Mouse (Mus musculus) heart, embryonic 12.5 days (tissue): Measurements from ENCODE around the gene Bad. TPM values are rescaled to one million over a fixed set of nuclear protein-coding genes. Genes with fewer than 3 reads are reported as not detected.

Experiments
- ATAC-seq: fragments of 200-750 bp; cut with Nextera tagmentation; 2 replicates; pipeline ENCODE4 v1.8.0; 2017; ENCODE audit warnings: moderate TSS enrichment, moderate library complexity; ENCODE audit not compliant: insufficient number of reproducible peaks, low FRiP score
- H3K27ac ChIP-seq: fragments of 300-500 bp; sonication (generic); 2 replicates; pipeline ENCODE4 v1.5.1; 2016; ENCODE audit warnings: mild to moderate bottlenecking, moderate library complexity; ENCODE audit not compliant: poor library complexity, severe bottlenecking
- H3K27me3 ChIP-seq: fragments of 300-500 bp; sonication (generic); replicated peaks from 2 replicates; pipeline ENCODE4 v1.6.1; 2016; ENCODE audit warnings: mild to moderate bottlenecking, moderate library complexity
- H3K36me3 ChIP-seq: fragments of 300-500 bp; sonication (generic); 2 replicates; pipeline ENCODE4 v1.6.1; 2016; ENCODE audit warnings: mild to moderate bottlenecking, moderate library complexity
- H3K4me1 ChIP-seq: fragments of 300-500 bp; sonication (generic); replicated peaks from 2 replicates; pipeline ENCODE4 v1.6.1; 2016; ENCODE audit warnings: mild to moderate bottlenecking
- H3K4me2 ChIP-seq: fragments of 300-500 bp; sonication (generic); 2 replicates; pipeline ENCODE4 v1.6.1; 2016; ENCODE audit warnings: mild to moderate bottlenecking, moderate library complexity
- H3K4me3 ChIP-seq: fragments of 300-500 bp; sonication (generic); 2 replicates; pipeline ENCODE4 v1.5.1; 2016; ENCODE audit warnings: mild to moderate bottlenecking
- H3K9ac ChIP-seq: fragments of 300-500 bp; sonication (generic); 2 replicates; pipeline ENCODE4 v1.6.1; 2016; ENCODE audit warnings: mild to moderate bottlenecking, moderate library complexity
- H3K9me3 ChIP-seq: fragments of 300-500 bp; sonication (generic); replicated peaks from 2 replicates; pipeline ENCODE4 v1.6.1; 2016; ENCODE audit warnings: mild to moderate bottlenecking, moderate library complexity
- whole genome bisulfite sequencing: fragments of 180-500 bp; shearing (Covaris S2); methylation state at CpG from one replicate; pipeline ENCODE4 v1.1.7; 2016; 5-methylcytosine and 5-hydroxymethylcytosine counted together
- polyA plus RNA-seq: library from polyadenylated mRNA; unstranded; fragments of >200 nt; fragmentation: Nextera tagmentation; extraction: Ambion mirVana; gene quantifications from 2 replicates; pipeline ENCODE4 v1.2.1, GENCODE M21; 2016

The Bad gene
- polyA plus RNA-seq, 1 experiment from 2014 or later, result 54.5 TPM

GRCm38 (mm10) chr19:6916496-6916895 is 25.2 kb upstream of the Bad start:
- no peaks in the 10 kb centered on the region for H3K9me3 ChIP-seq
- H3K27ac ChIP-seq, result no peak overlapping the region
- peaks cover 44% of the 10 kb centered on the region for H3K36me3 ChIP-seq
- 84% methylated on average over 4 of the region's 4 CpGs for WGBS
- no peak overlapping the region for H3K9ac ChIP-seq
- no peaks in the 10 kb centered on the region for H3K27me3 ChIP-seq
- peaks cover 38% of the 10 kb centered on the region for H3K4me1 ChIP-seq
- ATAC-seq, result no peak
- no peak overlapping the region for H3K4me2 ChIP-seq
- H3K4me3 ChIP-seq, result no peak overlapping the region

- Histone ChIP-seq H3K9me3 (no peaks in the 10 kb centered on the region), H3K4me3 (no peak overlapping the region), H3K4me2 (no peak overlapping the region), H3K4me1 (peaks cover 44% of the 10 kb centered on the region), H3K27ac (no peak overlapping the region), H3K36me3 (peaks cover 26% of the 10 kb centered on the region), H3K9ac (no peak overlapping the region), H3K27me3 (peaks cover 3% of the 10 kb centered on the region)
- WGBS, result 90% methylated on average over 4 of the region's 4 CpGs
- no peak for ATAC-seq
These were observed 23.3 kb upstream of the Bad start for GRCm38 (mm10) chr19:6918321-6918720.

- peaks cover 6% of the 10 kb centered on the region for H3K27me3 ChIP-seq
- peaks cover 44% of the 10 kb centered on the region for H3K4me1 ChIP-seq
- H3K27ac ChIP-seq, result no peak overlapping the region
- no peak overlapping the region for H3K4me3 ChIP-seq
- H3K36me3 ChIP-seq, result peaks cover 15% of the 10 kb centered on the region
- H3K9ac ChIP-seq, result no peak overlapping the region
- ATAC-seq, result no peak
- H3K9me3 ChIP-seq, result no peaks in the 10 kb centered on the region
- peak overlapping the region; percentile 90; the same call in 1 of the 2 replicates for H3K4me2 ChIP-seq
These were observed 22.2 kb upstream of the Bad start for GRCm38 (mm10) chr19:6919431-6919830.

- no peak for ATAC-seq
These were observed 21.6 kb upstream of the Bad start for GRCm38 (mm10) chr19:6919876-6920740.

GRCm38 (mm10) chr19:6920741-6921636 is 20.7 kb upstream of the Bad start:
- 3% methylated on average over 46 of the region's 48 CpGs for WGBS
- no peak for ATAC-seq

More at GRCm38 (mm10) chr19:6919876-6920740, 21.6 kb upstream of the Bad start:
- peaks cover 49% of the 10 kb centered on the region for H3K4me1 ChIP-seq
- H3K9ac ChIP-seq, result peak overlapping the region; percentile 97
- H3K4me3 ChIP-seq, result peak overlapping the region; percentile 88
- H3K9me3 ChIP-seq, result no peaks in the 10 kb centered on the region
- peaks cover 13% of the 10 kb centered on the region for H3K36me3 ChIP-seq
- WGBS, result 41% methylated on average over 8 of the region's 8 CpGs
- peak overlapping the region; percentile 96 for H3K27ac ChIP-seq
- H3K4me2 ChIP-seq, result peak overlapping the region; percentile 90
- peaks cover 10% of the 10 kb centered on the region for H3K27me3 ChIP-seq

GRCm38 (mm10) chr19:6921647-6922567 is 19.8 kb upstream of the Bad start, which contains the start of gene Esrra:
TSS of gene Esrra (minus strand) at chr19:6921813.
- Histone ChIP-seq H3K4me2 (peak within 1 kb of the TSS; percentile 90), H3K27me3 (peaks cover 28% of the 10 kb centered on the region), H3K4me3 (peak within 1 kb of the TSS; percentile 88), H3K36me3 (peaks cover 13% of the 10 kb centered on the region), H3K27ac (peak within 1 kb of the TSS; percentile 96), H3K9ac (peak within 1 kb of the TSS; percentile 97), H3K9me3 (peaks cover 4% of the 10 kb centered on the region; the same call in 1 of the 2 replicates), H3K4me1 (peaks cover 47% of the 10 kb centered on the region)
- ATAC-seq, result peak; percentile 95
- under 1% methylated on average over 66 of the region's 66 CpGs for WGBS

More at GRCm38 (mm10) chr19:6920741-6921636, 20.7 kb upstream of the Bad start:
- peak overlapping the region; percentile 96 for H3K27ac ChIP-seq
- peaks cover 13% of the 10 kb centered on the region for H3K36me3 ChIP-seq
- peaks cover 19% of the 10 kb centered on the region for H3K27me3 ChIP-seq
- peaks cover 49% of the 10 kb centered on the region for H3K4me1 ChIP-seq
- peak overlapping the region; percentile 88 for H3K4me3 ChIP-seq
- H3K4me2 ChIP-seq, result peak overlapping the region; percentile 90
- peak overlapping the region; percentile 97 for H3K9ac ChIP-seq
- peaks cover 1% of the 10 kb centered on the region; the same call in 1 of the 2 replicates for H3K9me3 ChIP-seq

GRCm38 (mm10) chr19:6922901-6923735 is 18.5 kb upstream of the Bad start:
- Histone ChIP-seq H3K27me3 (peaks cover 40% of the 10 kb centered on the region), H3K9ac (peak overlapping the region; percentile 63), H3K9me3 (peaks cover 4% of the 10 kb centered on the region; the same call in 1 of the 2 replicates), H3K36me3 (peaks cover 12% of the 10 kb centered on the region), H3K4me1 (peaks cover 50% of the 10 kb centered on the region), H3K4me2 (peak overlapping the region; percentile 90), H3K4me3 (peak overlapping the region; percentile 88), H3K27ac (peak overlapping the region; percentile 50; the same call in 1 of the 2 replicates)
- no peak for ATAC-seq
- WGBS, result 54% methylated on average over 6 of the region's 6 CpGs

- 5% methylated on average over 39 of the region's 39 CpGs for WGBS
- Histone ChIP-seq H3K4me2 (peak overlapping the region; percentile 53), H3K4me3 (peak overlapping the region; percentile 12), H3K27ac (no peak overlapping the region), H3K9me3 (peaks cover 4% of the 10 kb centered on the region; the same call in 1 of the 2 replicates), H3K27me3 (peaks cover 52% of the 10 kb centered on the region), H3K4me1 (peaks cover 43% of the 10 kb centered on the region), H3K9ac (peak overlapping the region; percentile 18; the same call in 1 of the 2 replicates), H3K36me3 (peaks cover 5% of the 10 kb centered on the region; the same call in 1 of the 2 replicates)
- ATAC-seq, result no peak
These were observed 17.0 kb upstream of the Bad start for GRCm38 (mm10) chr19:6924461-6925306.

GRCm38 (mm10) chr19:6925307-6925573 is 16.4 kb upstream of the Bad start, which contains the start of gene Catsperz:
TSS of gene Catsperz (minus strand) at chr19:6925380.
- WGBS, result 3% methylated on average over 9 of the region's 9 CpGs
- peak within 1 kb of the TSS; percentile 12 for H3K4me3 ChIP-seq
- peak within 1 kb of the TSS; percentile 18; the same call in 1 of the 2 replicates for H3K9ac ChIP-seq

More at GRCm38 (mm10) chr19:6925307-6925573, 16.4 kb upstream of the Bad start, which contains the start of gene Catsperz:
- ATAC-seq, result no peak
- Histone ChIP-seq H3K27me3 (peaks cover 56% of the 10 kb centered on the region), H3K27ac (no peak within 1 kb of the TSS), H3K36me3 (no peaks in the 10 kb centered on the region), H3K9me3 (peaks cover 4% of the 10 kb centered on the region; the same call in 1 of the 2 replicates), H3K4me1 (peaks cover 38% of the 10 kb centered on the region), H3K4me2 (peak within 1 kb of the TSS; percentile 53)
